Mouse (Mus musculus) forebrain, postnatal 0 days (tissue): ENCODE data around the gene Mrgprg. TPM values are rescaled to one million over a fixed set of nuclear protein-coding genes. Genes with fewer than 3 reads are reported as not detected.

Source experiments
- ATAC-seq: fragments of 200-750 bp; cut with Nextera tagmentation; 2 replicates; pipeline ENCODE4 v1.8.0; 2017; ENCODE audit warnings: mild to moderate bottlenecking, moderate library complexity
- DNase-seq: peaks from one replicate; pipeline ENCODE4 v3.0.0-alpha.2; 2015
- H3K27ac ChIP-seq: fragments of 300-500 bp; sonication (generic); 2 replicates; pipeline ENCODE4 v1.5.1; 2014; ENCODE audit warnings: low read depth, mild to moderate bottlenecking, antibody characterized with exemption, low read length, moderate library complexity, mixed read lengths
- H3K27me3 ChIP-seq: fragments of 300-500 bp; sonication (generic); 2 replicates; pipeline ENCODE4 v1.6.1; 2014; ENCODE audit warnings: mild to moderate bottlenecking, low read length, mixed read lengths; ENCODE audit not compliant: insufficient read depth
- H3K36me3 ChIP-seq: fragments of 300-500 bp; sonication (generic); 2 replicates; pipeline ENCODE4 v1.6.1; 2014; ENCODE audit warnings: mild to moderate bottlenecking, moderate library complexity; ENCODE audit not compliant: insufficient read depth
- H3K4me1 ChIP-seq: fragments of 300-500 bp; sonication (generic); 2 replicates; pipeline ENCODE4 v1.6.1; 2014; ENCODE audit warnings: antibody characterized with exemption; ENCODE audit not compliant: insufficient read depth
- H3K4me2 ChIP-seq: fragments of 300-500 bp; sonication (generic); 2 replicates; pipeline ENCODE4 v1.6.1; 2014; ENCODE audit warnings: low read depth, mild to moderate bottlenecking, moderate library complexity
- H3K4me3 ChIP-seq: fragments of 300-500 bp; sonication (generic); 2 replicates; pipeline ENCODE4 v1.5.1; 2014; ENCODE audit warnings: low read depth, low read length, mixed read lengths
- H3K9ac ChIP-seq: fragments of 300-500 bp; sonication (generic); 2 replicates; pipeline ENCODE4 v1.6.1; 2014; ENCODE audit warnings: mild to moderate bottlenecking
- H3K9me3 ChIP-seq: fragments of 300-500 bp; sonication (generic); 2 replicates; pipeline ENCODE4 v1.6.1; 2016; ENCODE audit warnings: low read length
- CTCF ChIP-seq: sonication (generic); IDR thresholded peaks from 2 replicates; pipeline ENCODE4 v1.5.1; 2016; ENCODE audit warnings: antibody characterized with exemption, control low read depth, low read depth
- WGBS: fragments of 180-500 bp; shearing (Covaris S2); extraction: QIAGEN DNeasy Blood & Tissue Kit; methylation state at CpG from one replicate; pipeline ENCODE4 v1.1.7; 2014; 5-methylcytosine and 5-hydroxymethylcytosine counted together
- microRNA-seq, 2 experiments: library from miRNA; unstranded; fragments of <30 nt; microRNA quantifications; one replicate each; pipeline ENCODE4; 2016
- polyA plus RNA-seq: library from polyadenylated mRNA; unstranded; fragments of >200 nt; fragmentation: Nextera tagmentation; extraction: Ambion mirVana; gene quantifications from 2 replicates; pipeline ENCODE4 v1.2.1, GENCODE M21; 2015
- total RNA-seq: library from RNA; depleted of rRNA; stranded (reverse); fragments of >200 nt; gene quantifications from 2 replicates; pipeline ENCODE4 v1.2.3, GENCODE M21; 2014; rRNA removed

The Mrgprg gene
- total and polyA plus RNA-seq, 2 experiments from 2014 or later: not detected

- Histone ChIP-seq H3K4me3 (no peak overlapping the region), H3K36me3 (no peaks in the 10 kb centered on the region; the same call in 1 of the 2 replicates), H3K4me1 (peaks cover 12% of the 10 kb centered on the region; the same call in 1 of the 2 replicates), H3K9ac (no peak overlapping the region), H3K27me3 (no peaks in the 10 kb centered on the region), H3K27ac (no peak overlapping the region), H3K9me3 (no peaks in the 10 kb centered on the region), H3K4me2 (no peak overlapping the region)
- no peak for ATAC-seq
- DNase-seq: no peak
- no peak for TF ChIP-seq CTCF
- 78% methylated on average over 4 of the region's 4 CpGs for WGBS
Observed at GRCm38 (mm10) chr7:143733746-143734145, 33.0 kb downstream of the Mrgprg start.

- H3K4me3 ChIP-seq: no peak overlapping the region
- no peaks in the 10 kb centered on the region for H3K9me3 ChIP-seq
- no peaks in the 10 kb centered on the region for H3K4me1 ChIP-seq
- H3K36me3 ChIP-seq: no peaks in the 10 kb centered on the region; the same call in 1 of the 2 replicates
- no peak for ATAC-seq
- no peak for DNase-seq
- 78% methylated on average over 10 of the region's 10 CpGs for WGBS
- no peak overlapping the region for H3K9ac ChIP-seq
- TF ChIP-seq CTCF: no peak
- no peak overlapping the region for H3K4me2 ChIP-seq
- H3K27ac ChIP-seq: no peak overlapping the region
- H3K27me3 ChIP-seq: no peaks in the 10 kb centered on the region
Observed at GRCm38 (mm10) chr7:143729886-143730285, 36.9 kb downstream of the Mrgprg start.

DNA sequence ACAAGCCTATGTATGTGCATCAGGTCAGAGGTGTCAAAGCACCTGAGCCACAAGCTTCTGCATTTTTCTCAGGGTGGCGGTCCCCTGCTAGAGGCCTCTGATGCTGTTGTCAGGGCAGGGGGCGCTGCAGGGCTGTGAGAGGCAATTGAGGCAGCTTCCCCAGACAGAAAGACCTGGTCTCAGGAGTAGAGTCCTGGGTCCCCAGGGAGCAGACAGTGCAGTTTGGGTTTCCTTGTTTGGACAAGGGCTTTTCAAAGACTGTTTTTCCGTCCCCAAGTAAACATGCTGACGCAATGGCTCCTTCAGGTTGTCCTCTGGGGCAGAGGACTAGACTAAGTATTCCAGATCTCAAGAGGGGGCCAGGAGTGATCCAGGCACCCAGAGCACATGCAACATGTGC, 40.4 kb downstream of the Mrgprg start:
- H3K9me3 ChIP-seq: no peaks in the 10 kb centered on the region
- ATAC-seq (no peak), DNase-seq (no peak)
- H3K4me3 ChIP-seq: no peak overlapping the region
- 86% methylated on average over 4 of the region's 4 CpGs for WGBS
- no peaks in the 10 kb centered on the region; the same call in 1 of the 2 replicates for H3K36me3 ChIP-seq
- H3K27ac ChIP-seq: no peak overlapping the region
- no peaks in the 10 kb centered on the region for H3K4me1 ChIP-seq
- H3K9ac ChIP-seq: no peak overlapping the region
- no peak for TF ChIP-seq CTCF
- no peak overlapping the region for H3K4me2 ChIP-seq
- no peaks in the 10 kb centered on the region for H3K27me3 ChIP-seq

GRCm38 (mm10) chr7:143723841-143724240, 43.0 kb downstream of the Mrgprg start:
- Histone ChIP-seq H3K4me1 (no peaks in the 10 kb centered on the region), H3K27me3 (no peaks in the 10 kb centered on the region), H3K9me3 (no peaks in the 10 kb centered on the region), H3K4me2 (no peak overlapping the region), H3K9ac (no peak overlapping the region), H3K4me3 (no peak overlapping the region), H3K36me3 (no peaks in the 10 kb centered on the region; the same call in 1 of the 2 replicates), H3K27ac (no peak overlapping the region)
- ATAC-seq: no peak
- no peak for TF ChIP-seq CTCF
- DNase-seq: no peak
- 95% methylated on average over 4 of the region's 4 CpGs for WGBS

DNA sequence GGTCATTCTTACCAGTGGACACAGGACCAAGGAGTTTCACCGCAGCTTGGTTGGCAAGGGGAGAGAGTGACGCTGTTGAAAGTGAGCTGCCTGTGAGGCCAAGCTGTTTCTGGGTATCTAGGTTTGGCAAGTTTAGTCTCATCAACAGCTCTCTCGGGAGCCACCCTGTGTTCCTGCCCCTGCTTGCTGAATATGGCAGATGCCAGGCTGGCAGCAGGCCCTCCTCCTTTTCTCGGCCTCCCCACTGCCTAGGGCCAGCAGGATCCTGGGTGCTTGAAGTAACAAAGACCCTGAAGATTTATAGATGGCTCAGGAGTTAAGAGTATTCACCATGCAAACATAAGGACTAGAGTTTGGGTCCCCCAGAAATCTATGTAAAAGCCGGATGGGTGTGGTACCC, 44.1 kb downstream of the Mrgprg start:
- H3K27me3 ChIP-seq: no peaks in the 10 kb centered on the region
- DNase-seq (peak; percentile 22), ATAC-seq (peak; percentile 66)
- H3K9me3 ChIP-seq: no peaks in the 10 kb centered on the region
- WGBS: 58% methylated on average over 5 of the region's 5 CpGs
- H3K4me1 ChIP-seq: no peaks in the 10 kb centered on the region
- H3K27ac ChIP-seq: no peak overlapping the region
- no peak overlapping the region for H3K9ac ChIP-seq
- H3K36me3 ChIP-seq: no peaks in the 10 kb centered on the region; the same call in 1 of the 2 replicates
- no peak overlapping the region for H3K4me2 ChIP-seq
- no peak overlapping the region for H3K4me3 ChIP-seq
- no peak for TF ChIP-seq CTCF

DNA sequence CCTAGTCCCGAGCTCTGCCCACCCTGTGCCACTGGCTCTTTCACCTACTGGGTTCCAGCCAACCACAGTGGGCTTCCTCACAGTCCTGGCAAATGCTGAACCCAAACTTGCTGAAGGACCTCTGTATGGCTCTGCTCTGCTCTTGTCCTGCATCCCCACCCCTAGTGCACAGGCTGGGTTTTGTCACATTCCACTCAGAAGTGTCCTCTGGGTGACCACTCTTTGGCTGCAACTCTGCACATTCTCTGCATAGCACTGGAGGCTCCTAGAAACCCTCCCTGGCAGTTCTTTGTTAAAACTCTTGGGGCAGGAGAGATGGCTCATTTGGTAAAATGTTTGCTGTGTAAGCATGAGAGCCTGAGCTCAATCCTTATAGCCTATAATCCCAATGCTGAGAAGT, 49.0 kb downstream of the Mrgprg start:
- H3K9ac ChIP-seq: no peak overlapping the region
- TF ChIP-seq CTCF: no peak
- no peak overlapping the region for H3K4me2 ChIP-seq
- no peak overlapping the region for H3K27ac ChIP-seq
- ATAC-seq: no peak
- H3K27me3 ChIP-seq: no peaks in the 10 kb centered on the region
- H3K4me1 ChIP-seq: no peaks in the 10 kb centered on the region
- no peak overlapping the region for H3K4me3 ChIP-seq
- peaks cover 23% of the 10 kb centered on the region for H3K36me3 ChIP-seq
- 78% methylated on average over 1 of the region's 1 CpGs for WGBS
- no peaks in the 10 kb centered on the region for H3K9me3 ChIP-seq
- no peak for DNase-seq

Small RNA genes lying within 50 kb of the gene (microRNA-seq; reads per million reads assigned to microRNA genes)
- gene Gm22064: 0 reads per million in 2 experiments

Other genes with a start within 250 kb of the Mrgprg start
- gene Nap1l4, start 217.9 kb downstream of the Mrgprg start, total RNA-seq: 202 and 216 TPM in 2 replicates
- 236 and 258 TPM in 2 replicates for gene Nap1l4, start 217.9 kb downstream of the Mrgprg start, polyA plus RNA-seq
- 51.5 and 68.1 TPM in 2 replicates for gene Cars, start 166.9 kb downstream of the Mrgprg start, total RNA-seq
- 58.2 and 74.9 TPM in 2 replicates for gene Cars, start 166.9 kb downstream of the Mrgprg start, polyA plus RNA-seq
- 0.10 and 0.46 TPM in 2 replicates for gene Tnfrsf26, start 138.3 kb downstream of the Mrgprg start, total RNA-seq
- 0.11 and 0.16 TPM in 2 replicates for gene Tnfrsf26, start 138.3 kb downstream of the Mrgprg start, polyA plus RNA-seq
- gene Tnfrsf22, start 117.3 kb downstream of the Mrgprg start, total RNA-seq: 1.3 and 1.8 TPM in 2 replicates
- 3.6 and 4.9 TPM in 2 replicates for gene Tnfrsf22, start 117.3 kb downstream of the Mrgprg start, polyA plus RNA-seq
- 1.7 and 1.9 TPM in 2 replicates for gene Tnfrsf23, start 81.1 kb downstream of the Mrgprg start, total RNA-seq
- 0.43 and 0.54 TPM in 2 replicates for gene Tnfrsf23, start 81.1 kb downstream of the Mrgprg start, polyA plus RNA-seq
- gene Osbpl5, start 10.0 kb downstream of the Mrgprg start, total RNA-seq: 38.3 and 43.8 TPM in 2 replicates
- gene Osbpl5, start 10.0 kb downstream of the Mrgprg start, polyA plus RNA-seq: 19.6 and 26.2 TPM in 2 replicates
- gene Mrgpre, start 17.5 kb upstream of the Mrgprg start, total RNA-seq: 5.2 and 5.9 TPM in 2 replicates
- gene Mrgpre, start 17.5 kb upstream of the Mrgprg start, polyA plus RNA-seq: 5.9 and 8.3 TPM in 2 replicates
- 4.9 and 7.9 TPM in 2 replicates for gene Nadsyn1, start 55.9 kb upstream of the Mrgprg start, total RNA-seq
- 3.5 and 3.6 TPM in 2 replicates for gene Nadsyn1, start 55.9 kb upstream of the Mrgprg start, polyA plus RNA-seq
- 40.5 and 52.7 TPM in 2 replicates for gene Dhcr7, start 56.2 kb upstream of the Mrgprg start, total RNA-seq
- 63.8 and 75.4 TPM in 2 replicates for gene Dhcr7, start 56.2 kb upstream of the Mrgprg start, polyA plus RNA-seq
- gene Gm498, start 99.8 kb upstream of the Mrgprg start, total RNA-seq: not detected in 2 replicates
- not detected in 2 replicates for gene Gm498, start 99.8 kb upstream of the Mrgprg start, polyA plus RNA-seq
- gene Shank2, start 234.9 kb upstream of the Mrgprg start, total RNA-seq: 27.0 and 29.0 TPM in 2 replicates
- gene Shank2, start 234.9 kb upstream of the Mrgprg start, polyA plus RNA-seq: 4.9 and 8.8 TPM in 2 replicates